In genomic region chr1:33504371-33504770, GRCm38 (mm10) we compare ENCODE assay signal across 19 mouse cellular contexts.
DNase-seq lines count a peak whose midpoint lies in the region; ATAC-seq lines count a peak whose summit lies in the region.
"Had no signal": no experiment of that assay in that cellular context is flagged by ENCODE, and none has a peak within 500 bp of the region (broad histone marks: within the 10 kb centered on the region; RNA-seq: fewer than 3 reads in every experiment).

No protein-coding gene starts in this region.

- peak; percentile 15 for DNase-seq in heart, adult 11 months
- no peak for DNase-seq in heart, postnatal 14 days
- DNase-seq in R1 (ENCODE audit: low read depth, low spot score), result peak; percentile 10
- no peak for DNase-seq in left cerebral cortex, postnatal 14 days (ENCODE audit: low spot score in 2 of 2)
- DNase-seq: adrenal gland, adult 8-10 months; adrenal gland, postnatal 14 days; adrenal gland, postnatal 36 days; B cell, adult 2 months; cerebellum, adult 11-12 months; cerebellum, adult 2 months; cerebellum, adult 9-10 months; cerebellum, postnatal 10 days; cerebellum, postnatal 25 days; forebrain, postnatal 0 days had no signal

- ATAC-seq in frontal cortex, adult (ENCODE audit: low TSS enrichment), result no peak
- ATAC-seq: activated CD4-positive, CD25-positive, alpha-beta regulatory T cell, adult 4 months; CD4-positive, CD25-positive, alpha-beta regulatory T cell, adult 4 months; forebrain, embryonic 13.5 days; forebrain, embryonic 15.5 days; forebrain, postnatal 0 days had no signal

- intact Hi-C loops in heart, postnatal 14 days (cut with DNase I), result no loop called here
- intact Hi-C loops in left cerebral cortex, postnatal 14 days (cut with DNase I), result no loop called here

Comparison
In these comparisons a context has a peak if more than half of its experiments do, and no peak if none do; other contexts are left out.
1. DNase-seq: peak in heart, adult 11 months (single experiment) and R1 (single experiment); none in heart, postnatal 14 days (0 of 2) and left cerebral cortex, postnatal 14 days (0 of 2).